Mouse (Mus musculus): ENCODE results near the gene Dgke.

DNA sequence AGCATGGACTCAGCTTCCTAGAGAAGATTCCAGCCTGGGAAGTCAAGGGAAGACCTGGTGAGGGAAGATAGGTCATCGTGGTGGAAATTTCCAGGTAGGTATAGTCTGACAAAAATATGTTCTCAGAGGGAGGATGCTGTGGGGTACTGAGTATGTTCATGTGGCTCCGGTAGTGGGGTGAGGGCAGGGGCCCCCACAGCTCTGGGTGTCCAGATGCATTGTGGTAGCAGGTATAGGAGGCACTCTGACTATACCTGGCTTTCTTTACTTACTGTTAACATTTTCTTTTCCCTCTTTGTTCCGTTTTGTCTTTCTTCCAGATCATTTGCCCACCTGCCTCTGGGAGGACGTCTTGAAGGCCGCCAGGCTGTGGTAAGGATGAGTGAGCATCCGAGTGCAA is 524 bp downstream of the Dgke start:
- TF ChIP-seq POLR2A (IDR thresholded peaks at IDR 0.05; ENCODE audit: borderline replicate concordance, control insufficient read depth, low read depth, low read length), result no peak
- no peak for TF ChIP-seq CTCF (IDR thresholded peaks at IDR 0.05; ENCODE audit: control insufficient read depth, insufficient read depth, low read length)
